15 mouse cellular contexts compared by ENCODE assay signal in the genomic region with DNA sequence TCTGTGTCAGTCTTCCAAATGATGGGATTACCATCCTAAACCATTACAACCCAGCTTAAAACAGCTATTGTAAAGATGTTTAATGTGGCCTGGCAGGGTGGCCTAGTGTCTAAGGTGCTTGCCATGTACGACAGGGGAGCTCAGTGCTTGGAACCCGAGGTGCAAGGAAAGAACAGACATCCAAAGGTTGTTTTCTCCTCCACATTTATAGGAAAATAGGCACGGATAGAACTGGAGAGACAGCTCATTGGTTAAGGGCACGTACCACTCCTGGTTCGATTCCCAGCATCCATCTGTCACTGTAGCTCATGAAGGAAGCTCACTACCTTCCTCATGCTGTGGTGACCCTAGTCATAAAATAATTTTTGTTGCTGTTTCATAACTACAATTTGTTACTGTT.
"Had no signal": no experiment of that assay in that cellular context is flagged by ENCODE, and none has a peak within 500 bp of the region (broad histone marks: within the 10 kb centered on the region; RNA-seq: fewer than 3 reads in every experiment).

No protein-coding gene starts in this region.

- DNase-seq: retina, postnatal 1 day; right cerebral cortex, adult 18-20 months; right cerebral cortex, postnatal 14 days; right cerebral cortex, postnatal 25 days; right cerebral cortex, postnatal 4 days; spleen, adult 18-20 months; thymus, adult 18-20 months; thymus, adult 2 months; thymus, postnatal 14 days; thymus, postnatal 25 days; thymus, postnatal 36 days; thymus, postnatal 4 days had no signal

- H3K9me3 ChIP-seq: neural tube, embryonic 15.5 days; stomach, embryonic 15.5 days had no signal

- H3K27ac ChIP-seq: neural tube, embryonic 15.5 days; stomach, embryonic 15.5 days; stomach, postnatal 0 days had no signal

- H3K4me3 ChIP-seq: neural tube, embryonic 15.5 days; stomach, embryonic 15.5 days had no signal

- H3K36me3 ChIP-seq: neural tube, embryonic 15.5 days; stomach, embryonic 15.5 days had no signal

- H3K27me3 ChIP-seq: neural tube, embryonic 15.5 days; stomach, embryonic 15.5 days had no signal
